Mouse (Mus musculus): ENCODE measurements at regions not wholly inside any gene's neighbourhood (a gene's known extent, or its start where the extent isn't known, plus 50 kb on each side); places are given as distances from the start of the nearest gene placed in this dataset.

DNA sequence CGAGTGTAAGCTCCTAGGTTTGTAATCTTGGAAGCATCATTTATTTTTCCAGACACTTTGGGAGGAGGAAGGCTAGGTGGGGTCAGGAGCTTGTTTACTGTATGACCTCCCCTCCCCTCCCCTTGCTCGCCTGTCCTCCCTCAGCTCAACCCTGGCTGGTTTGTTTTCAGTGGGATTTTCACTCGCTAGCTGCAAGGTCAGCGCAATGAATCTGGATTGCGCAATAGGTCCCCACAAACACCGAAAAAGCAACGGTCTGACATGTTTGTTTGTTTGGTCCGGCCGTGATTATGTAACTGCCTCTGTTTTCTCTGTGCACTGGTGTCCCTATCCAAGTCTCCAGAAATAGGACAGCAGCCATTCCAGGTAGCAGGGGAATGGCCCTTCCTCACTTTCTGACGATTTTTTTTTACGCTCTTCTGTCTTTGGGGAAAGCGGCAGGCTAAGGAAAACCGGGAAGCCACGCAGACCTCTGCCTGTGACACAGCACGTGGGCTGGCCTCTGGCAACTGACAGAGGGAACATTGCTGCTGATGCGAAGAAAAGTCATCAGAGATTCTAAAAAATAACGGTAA, 108.6 kb downstream of the Irs2 start:
- no peak for TF ChIP-seq POLR2A (IDR thresholded peaks at IDR 0.05; ENCODE audit: insufficient read depth, low read depth, low read length)
- TF ChIP-seq CTCF (IDR thresholded peaks at IDR 0.05; ENCODE audit: insufficient read depth, low read depth, low read length): no peak
